Mouse (Mus musculus) liver, adult 2 months (tissue): ENCODE data around the gene Eif2b1. TPM values are rescaled to one million over a fixed set of nuclear protein-coding genes. Genes with fewer than 3 reads are reported as not detected.
"Not testable (repeated sequence)": the region's sequence is repeated elsewhere in the genome, so short reads cannot be mapped to it uniquely, and the experiment has no call there.

Source experiments
- DNase-seq: peaks from one replicate; pipeline ENCODE4 v3.0.0-alpha.2; 2011; ENCODE audit warnings: low read depth, low spot score; ENCODE audit errors: extremely low read depth
- H3K27ac ChIP-seq: fragments of 200-500 bp; replicated peaks from 2 replicates; pipeline ENCODE4 v1.5.1; 2012; ENCODE audit warnings: low read depth, mild to moderate bottlenecking, control low read depth, inconsistent platforms, low read length; ENCODE audit not compliant: insufficient read depth
- H3K27me3 ChIP-seq: fragments of 200-500 bp; 2 replicates; pipeline ENCODE4 v1.6.1; 2012; ENCODE audit warnings: mild to moderate bottlenecking, moderate library complexity, low read length, inconsistent platforms; ENCODE audit not compliant: control insufficient read depth, insufficient read depth
- H3K36me3 ChIP-seq: fragments of 200-500 bp; 2 replicates; pipeline ENCODE4 v1.6.1; 2012; ENCODE audit warnings: low read length, inconsistent platforms; ENCODE audit not compliant: control insufficient read depth, insufficient read depth
- H3K4me1 ChIP-seq: fragments of 200-500 bp; 2 replicates; pipeline ENCODE4 v1.6.1; 2011; ENCODE audit warnings: low read length; ENCODE audit not compliant: control insufficient read depth, insufficient read depth
- H3K4me3 ChIP-seq: fragments of 200-500 bp; 2 replicates; pipeline ENCODE4 v1.5.1; 2011; ENCODE audit warnings: low read depth, mild to moderate bottlenecking, control low read depth, low read length, moderate library complexity; ENCODE audit not compliant: insufficient read depth
- H3K79me2 ChIP-seq: fragments of 200-500 bp; 2 replicates; pipeline ENCODE4 v1.6.1; 2012; ENCODE audit warnings: inconsistent platforms, mild to moderate bottlenecking, low read length, moderate library complexity; ENCODE audit not compliant: control insufficient read depth, insufficient read depth
- H3K9ac ChIP-seq: fragments of 200-500 bp; 2 replicates; pipeline ENCODE4 v1.6.1; 2012; ENCODE audit warnings: low read depth, mild to moderate bottlenecking, control low read depth, inconsistent platforms, low read length
- CTCF ChIP-seq: fragments of 200-500 bp; IDR thresholded peaks from 2 replicates; pipeline ENCODE4 v1.5.1; 2011; ENCODE audit warnings: low read depth, low read length, control low read depth
- POLR2A ChIP-seq: fragments of 200-500 bp; IDR thresholded peaks from 2 replicates; pipeline ENCODE4 v1.6.1; 2011; ENCODE audit warnings: low read length, control low read depth; ENCODE audit not compliant: insufficient read depth; ENCODE audit errors: extremely low read depth
- WGBS: fragments of 180-500 bp; shearing (Covaris S2); methylation state at CpG from one replicate; pipeline ENCODE4 v1.1.7; 2018; 5-methylcytosine and 5-hydroxymethylcytosine counted together
- polyA plus RNA-seq: library from polyadenylated mRNA; depleted of rRNA; stranded (reverse); fragments of >200 nt; gene quantifications from 2 replicates; pipeline ENCODE4 v1.2.3, GENCODE M21; 2012
- total RNA-seq: library from RNA; depleted of rRNA; stranded (reverse); fragments of >200 nt; gene quantifications from 2 replicates; pipeline ENCODE4 v1.2.3, GENCODE M21; 2014

Eif2b1 gene
- total and polyA plus RNA-seq, 2 experiments: 10.5 to 13.2 TPM

DNA sequence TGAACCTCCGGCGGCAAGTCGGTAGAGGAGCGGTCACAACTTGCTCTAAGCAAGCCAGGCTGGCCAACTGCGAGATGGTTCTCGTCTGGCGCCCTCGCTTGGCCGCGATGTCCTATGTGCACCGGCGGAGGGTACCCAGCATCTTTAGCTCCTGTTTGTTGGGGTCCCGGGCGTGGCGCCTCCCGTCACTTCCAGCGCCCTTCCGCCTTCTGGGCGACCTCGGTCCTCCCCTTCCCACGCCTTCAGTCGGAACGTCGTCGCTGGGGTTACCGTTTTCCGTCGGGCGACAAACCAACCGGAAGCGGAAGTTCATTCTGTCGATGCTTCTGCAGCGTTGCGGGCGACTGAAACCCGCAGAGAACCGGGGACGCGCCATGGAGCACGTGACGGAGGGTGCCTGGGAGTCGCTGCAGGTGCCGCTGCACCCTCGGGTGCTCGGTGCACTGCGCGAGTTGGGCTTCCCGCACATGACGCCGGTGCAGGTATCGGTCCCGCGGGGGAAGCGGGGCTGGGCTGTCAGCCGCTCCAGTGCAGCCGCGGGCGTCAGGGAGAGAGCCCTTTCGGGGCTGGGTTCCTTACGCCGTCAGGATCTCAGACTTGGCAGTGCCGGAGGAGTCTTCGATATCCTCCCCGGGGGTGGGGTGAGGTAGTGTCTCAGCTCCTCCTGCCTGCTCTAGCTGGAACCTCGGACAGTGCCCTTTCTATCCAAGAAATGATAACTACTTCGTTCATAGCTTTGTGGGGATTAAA is 26.2 kb downstream of the Eif2b1 start, which contains the start of gene Ddx55:
Gene Ddx55 (plus strand): TSS at position 307 of the 750 bp plus-strand sequence.
- peak within 1 kb of the TSS; percentile 77 for H3K4me3 ChIP-seq
- peaks cover 4% of the 10 kb centered on the region; the same call in 1 of the 2 replicates for H3K4me1 ChIP-seq
- peak within 1 kb of the TSS; percentile 87 for H3K9ac ChIP-seq
- H3K79me2 ChIP-seq: no peaks in the 10 kb centered on the region
- TF ChIP-seq POLR2A (peak; percentile 58; the same call in 1 of the 2 replicates), CTCF (no peak)
- no peaks in the 10 kb centered on the region for H3K27me3 ChIP-seq
- peak within 1 kb of the TSS; percentile 51 for H3K27ac ChIP-seq
- peak; percentile 83 for DNase-seq
- WGBS: under 1% methylated on average over 66 of the region's 66 CpGs
- peaks cover 15% of the 10 kb centered on the region for H3K36me3 ChIP-seq

DNA sequence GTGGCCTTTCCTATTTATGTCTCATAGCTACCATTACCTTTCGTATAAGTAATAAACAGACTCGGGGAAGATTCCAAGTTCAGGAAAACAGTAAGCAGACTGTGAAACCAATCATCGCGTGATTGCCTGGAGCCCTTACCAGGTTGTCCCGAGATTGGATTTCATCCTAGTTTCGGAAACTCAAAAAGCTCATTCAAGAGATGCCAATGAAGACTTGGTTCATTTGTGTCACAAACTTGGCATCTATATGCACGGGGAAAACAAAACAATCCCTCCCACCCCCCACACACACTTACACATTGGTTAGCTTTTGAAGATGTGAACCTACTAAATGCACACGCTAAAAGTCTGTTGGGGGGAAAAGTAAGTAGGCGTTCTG is 26.8 kb downstream of the Eif2b1 start:
- WGBS: 2% methylated on average over 9 of the region's 9 CpGs
- H3K4me3 ChIP-seq: peak overlapping the region; percentile 77
- no peak overlapping the region for H3K27ac ChIP-seq
- peak overlapping the region; percentile 22; the same call in 1 of the 2 replicates for H3K9ac ChIP-seq
- peaks cover 4% of the 10 kb centered on the region; the same call in 1 of the 2 replicates for H3K4me1 ChIP-seq
- H3K27me3 ChIP-seq: no peaks in the 10 kb centered on the region
- peaks cover 20% of the 10 kb centered on the region for H3K36me3 ChIP-seq
- DNase-seq: peak; percentile 33
- TF ChIP-seq CTCF (no peak), POLR2A (no peak)
- H3K79me2 ChIP-seq: no peaks in the 10 kb centered on the region

DNA sequence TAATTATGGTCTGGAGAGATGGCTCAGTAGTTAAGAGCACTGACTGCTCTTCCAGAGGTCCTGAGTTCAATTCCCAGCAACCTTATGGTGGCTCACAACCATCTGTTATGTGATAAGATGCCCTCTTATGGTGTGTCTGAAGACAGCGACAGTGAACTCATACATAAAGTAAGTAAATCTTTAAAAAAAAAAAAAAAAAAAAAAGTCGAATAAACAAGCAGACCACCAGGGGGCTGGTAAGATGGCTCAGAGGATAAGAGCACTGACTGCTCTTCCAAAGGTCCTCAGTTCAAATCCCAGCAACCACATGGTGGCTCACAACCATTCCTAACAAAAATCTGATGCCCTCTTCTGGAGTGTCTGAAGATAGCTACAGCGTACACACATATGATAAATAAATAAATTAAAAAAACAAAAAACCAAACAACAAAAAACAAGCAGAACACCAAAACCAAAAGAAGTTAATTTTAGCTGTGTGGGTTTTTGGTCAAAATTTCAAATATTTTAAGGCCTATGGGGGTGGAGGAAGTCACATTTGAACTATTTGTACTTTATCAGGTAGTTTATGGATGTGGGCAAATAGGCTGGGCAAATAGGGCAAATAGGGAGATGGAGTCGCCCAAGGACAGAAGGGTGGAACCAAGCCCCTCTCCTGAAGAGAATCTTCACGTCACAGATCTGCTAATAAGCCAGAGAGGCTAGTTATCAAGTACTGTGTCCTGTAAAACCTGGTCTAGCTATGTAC is 27.4 kb downstream of the Eif2b1 start:
- not testable (repeated sequence) for H3K4me3 ChIP-seq, H3K79me2 ChIP-seq, H3K27ac ChIP-seq, H3K27me3 ChIP-seq, H3K4me1 ChIP-seq, DNase-seq
- 30% methylated on average over 5 of the region's 5 CpGs for WGBS
- Histone ChIP-seq H3K36me3 (peaks cover 24% of the 10 kb centered on the region), H3K9ac (0 out of 2 replicates have a peak overlapping the region, but pooled peaks have one; percentile 22)

DNA sequence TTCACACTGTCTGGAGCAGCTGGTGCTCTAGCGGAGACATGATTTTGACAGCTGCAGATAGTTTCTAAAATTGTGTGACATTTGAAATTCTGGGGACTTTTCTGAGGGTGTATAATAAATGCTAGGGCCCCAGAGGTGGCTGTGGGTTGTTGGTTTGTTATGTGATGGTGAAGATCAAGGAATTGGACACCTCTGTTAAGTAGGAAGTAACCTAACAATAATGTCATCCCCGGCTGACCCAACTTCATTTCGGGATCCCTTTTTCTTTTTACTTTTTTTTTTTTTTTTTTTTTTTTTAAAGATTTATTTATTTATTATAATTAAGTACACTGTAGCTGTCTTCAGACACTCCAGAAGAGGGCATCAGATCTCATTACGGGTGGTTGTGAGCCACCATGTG is 28.2 kb downstream of the Eif2b1 start:
- H3K9ac ChIP-seq, H3K27me3 ChIP-seq, H3K79me2 ChIP-seq, H3K4me3 ChIP-seq, H3K4me1 ChIP-seq, H3K27ac ChIP-seq, DNase-seq: not testable (repeated sequence)
- peaks cover 28% of the 10 kb centered on the region for H3K36me3 ChIP-seq
- WGBS: 86% methylated on average over 4 of the region's 4 CpGs

DNA sequence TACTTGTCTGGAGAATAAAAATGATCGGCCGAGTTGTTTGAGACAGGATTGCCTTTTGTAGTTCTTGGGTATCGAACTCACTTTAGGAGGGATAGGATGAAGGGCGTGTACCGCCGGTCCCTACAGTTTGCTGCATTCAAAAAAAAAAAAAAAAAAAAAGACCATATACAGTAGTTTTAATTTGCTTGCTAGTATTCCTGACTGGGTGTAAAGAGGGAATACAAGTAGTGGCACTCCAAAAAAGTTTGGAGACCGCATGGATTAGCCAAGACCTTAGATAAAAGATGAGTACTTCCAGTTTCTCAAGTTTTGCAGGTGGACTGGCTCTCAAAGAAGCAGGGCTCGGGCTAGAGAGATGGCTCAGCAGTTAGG is 37.3 kb downstream of the Eif2b1 start:
- no peaks in the 10 kb centered on the region for H3K27me3 ChIP-seq
- H3K27ac ChIP-seq: no peak overlapping the region
- 3% methylated on average over 8 of the region's 8 CpGs for WGBS
- H3K36me3 ChIP-seq: peaks cover 32% of the 10 kb centered on the region
- peak overlapping the region; percentile 86; the same call in 1 of the 2 replicates for H3K4me3 ChIP-seq
- H3K9ac ChIP-seq: peak overlapping the region; percentile 7; the same call in 1 of the 2 replicates
- H3K79me2 ChIP-seq: peaks cover 21% of the 10 kb centered on the region; the same call in 1 of the 2 replicates
- peaks cover 5% of the 10 kb centered on the region for H3K4me1 ChIP-seq
- no peak for TF ChIP-seq CTCF
- TF ChIP-seq POLR2A: no peak
- DNase-seq: no peak
